26 mouse cellular contexts compared by ENCODE assay signal in genomic region chr9:70359402-70360131, GRCm38 (mm10).
DNase-seq lines count a peak whose midpoint lies in the region; TF ChIP-seq lines count a peak whose summit lies in the region.
"Had no signal": no experiment of that assay in that cellular context is flagged by ENCODE, and none has a peak within 500 bp of the region (broad histone marks: within the 10 kb centered on the region; RNA-seq: fewer than 3 reads in every experiment).

No protein-coding gene starts in this region.

- no peak overlapping the region for H3K4me3 ChIP-seq in cortical plate, adult 2 months (ENCODE audit: insufficient read depth, low read length)
- H3K4me3 ChIP-seq: embryonic facial prominence, embryonic 12.5 days; heart, embryonic 10.5 days; heart, embryonic 15.5 days; kidney, embryonic 15.5 days; liver, embryonic 12.5 days; megakaryocyte, embryonic 14.5 days; midbrain, embryonic 12.5 days; myocyte; neural tube, embryonic 13.5 days had no signal

- DNase-seq in layer of hippocampus, adult 18-20 months (ENCODE audit: low spot score in 2 of 2): peak; percentile 44 to 72
- no peak for DNase-seq in layer of hippocampus, postnatal 25 days (ENCODE audit: extremely low spot score in 1 of 2, low spot score in 1 of 2)
- DNase-seq in right cerebral cortex, adult 18-20 months: peak; percentile 67
- DNase-seq in right cerebral cortex, postnatal 14 days: no peak
- no peak for DNase-seq in retina, embryonic 14.5 days (ENCODE audit: low spot score)
- DNase-seq: B cell, adult 2 months; cerebellum, adult 2 months; cerebellum, postnatal 25 days; embryo, embryonic 11 days; gastrocnemius, postnatal 25 days; heart, adult 11 months; kidney, adult 18-20 months; kidney, postnatal 25 days; left cerebral cortex, postnatal 4 days; liver, postnatal 0 days; lung, postnatal 4 days had no signal

- H3K27ac ChIP-seq in cortical plate, adult 2 months (ENCODE audit: insufficient read depth, low read length): peak overlapping the region; percentile 53; the same call in 1 of the 2 replicates
- H3K27ac ChIP-seq: embryonic facial prominence, embryonic 12.5 days; heart, embryonic 10.5 days; heart, embryonic 15.5 days; kidney, embryonic 15.5 days; liver, embryonic 12.5 days; midbrain, embryonic 12.5 days; neural tube, embryonic 13.5 days had no signal

- no peaks in the 10 kb centered on the region for H3K4me1 ChIP-seq in cortical plate, adult 2 months (ENCODE audit: control insufficient read depth, insufficient read depth, low read length)
- H3K4me1 ChIP-seq: heart, embryonic 10.5 days; heart, embryonic 15.5 days; liver, embryonic 12.5 days; midbrain, embryonic 12.5 days; neural tube, embryonic 13.5 days had no signal

- no peak for TF ChIP-seq POLR2A in cortical plate, adult 2 months (IDR thresholded peaks at IDR 0.05; ENCODE audit: extremely low read depth, insufficient read depth, low read length)

- no peak for TF ChIP-seq CTCF in cortical plate, adult 2 months (IDR thresholded peaks at IDR 0.05; ENCODE audit: extremely low read depth, insufficient read depth, low read length)

Comparison
In these comparisons a context has a peak if more than half of its experiments do, and no peak if none do; other contexts are left out.
1. DNase-seq: peak in layer of hippocampus, adult 18-20 months (2 of 2) and right cerebral cortex, adult 18-20 months (single experiment); none in layer of hippocampus, postnatal 25 days (0 of 2), right cerebral cortex, postnatal 14 days (single experiment) and retina, embryonic 14.5 days (single experiment).